Mouse (Mus musculus) megakaryocyte, embryonic 14.5 days (primary cell): Measurements from ENCODE around the gene Cryaa.

Source experiments
- FLI1 ChIP-seq: IDR thresholded peaks from 2 replicates; pipeline ENCODE4 v1.6.1; 2012; ENCODE audit warnings: low read length, inconsistent platforms, mixed read lengths
- GATA1 ChIP-seq: IDR thresholded peaks from 3 replicates; pipeline ENCODE4 v1.6.1; 2012; ENCODE audit warnings: mixed read lengths, low read length, inconsistent platforms, borderline replicate concordance

- TF ChIP-seq GATA1 (no peak), FLI1 (no peak)
Observed at GRCm38 (mm10) chr17:31694949-31695348, 17.3 kb downstream of the Cryaa start.
